Mouse (Mus musculus) liver, embryonic 14 days (tissue): ENCODE measurements around the gene Olfr734. TPM values are rescaled to one million over a fixed set of nuclear protein-coding genes. Genes with fewer than 3 reads are reported as not detected.

ENCODE experiments used
- polyA plus RNA-seq: library from polyadenylated mRNA; depleted of rRNA; stranded (reverse); fragments of >200 nt; gene quantifications from 2 replicates; pipeline ENCODE4 v1.2.3, GENCODE M21; 2012; rRNA removed

The Olfr734 gene
- polyA plus RNA-seq: not detected in 2 replicates

DNA sequence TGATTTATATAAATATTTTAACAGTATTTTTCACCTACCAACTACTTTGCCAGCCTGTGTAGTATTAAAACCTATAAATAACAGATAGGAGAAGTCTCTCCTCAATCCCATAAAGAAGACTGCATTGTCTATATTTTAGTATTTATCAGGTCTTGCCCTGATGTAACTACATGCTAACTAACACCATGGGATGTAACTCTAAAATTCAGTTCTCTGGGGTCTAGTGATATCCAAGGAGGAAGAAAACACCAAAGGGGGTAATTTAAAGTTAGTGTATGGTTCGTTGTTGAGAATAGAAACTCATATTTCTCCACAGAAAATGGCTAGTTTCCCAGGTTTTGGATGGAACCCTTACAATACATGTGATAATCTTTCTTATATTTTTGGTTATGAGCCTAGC lies at the start of gene Olfr734:
Gene Olfr734, minus strand, starts transcription at position 101 of the 400 bp plus-strand sequence.

DNA sequence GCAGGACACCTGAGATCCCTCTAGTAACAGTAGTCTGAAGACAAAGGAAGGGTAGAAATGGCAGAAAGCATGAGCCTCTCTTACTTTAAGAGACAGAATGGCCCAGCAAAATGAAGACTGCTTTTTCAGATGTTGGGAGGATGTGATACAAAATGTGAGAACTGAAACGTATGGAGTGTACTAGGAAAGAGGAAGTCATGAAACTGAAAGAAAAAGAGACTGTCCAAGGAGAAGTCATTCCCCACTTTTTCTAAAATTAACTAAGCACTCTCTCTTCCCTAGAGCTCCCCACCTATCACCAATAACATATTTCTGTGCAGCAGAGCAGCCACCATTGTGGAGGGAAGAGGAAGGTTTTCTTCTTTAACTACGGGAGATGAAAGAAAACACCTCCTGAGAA lies 31.0 kb upstream of the Olfr734 start, which contains the start of gene Tlr11:
Gene Tlr11, plus strand, starts transcription at position 322 of the 400 bp plus-strand sequence.

DNA sequence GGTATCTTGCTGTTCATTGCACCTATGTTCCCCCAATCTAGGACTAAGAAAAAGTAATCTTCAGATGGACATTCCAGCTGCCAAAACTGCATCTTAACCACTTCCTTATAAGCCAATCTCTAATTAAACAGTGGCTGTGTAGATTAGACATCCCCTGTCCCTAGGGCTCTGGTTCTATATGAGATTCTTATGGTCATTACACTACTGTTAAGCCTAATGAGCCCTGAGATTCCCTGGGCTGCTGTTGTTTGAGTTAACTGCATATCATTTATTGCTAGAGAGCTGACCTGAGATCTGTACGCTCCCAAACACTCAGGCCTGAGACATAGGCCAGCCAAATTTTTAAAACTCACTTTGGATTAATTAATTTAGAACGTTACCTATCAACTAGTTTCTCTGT lies 22.2 kb upstream of the Olfr734 start, which contains the start of gene Olfr735:
Gene Olfr735, minus strand, starts transcription at position 77 of the 400 bp plus-strand sequence.

DNA sequence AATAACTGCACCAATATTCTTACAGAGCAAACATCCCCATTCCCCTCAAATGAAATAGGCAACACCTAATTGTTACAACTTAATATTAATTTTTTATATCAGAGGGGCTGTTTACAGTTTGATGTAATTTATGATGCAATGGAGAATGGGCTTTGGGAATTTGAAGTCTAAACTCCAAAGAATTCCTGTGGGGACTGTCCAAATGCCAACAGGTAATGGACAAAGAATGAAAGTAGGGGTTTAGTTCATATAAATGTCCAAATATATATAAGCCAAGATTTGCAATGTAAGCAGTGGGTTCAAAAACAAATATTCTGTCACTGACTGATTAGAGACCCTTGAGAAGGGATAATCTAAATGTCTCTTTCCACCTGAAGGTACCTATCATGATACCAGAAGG lies 25.1 kb downstream of the Olfr734 start, which contains the start of gene Olfr733:
Gene Olfr733, minus strand, starts transcription at position 101 of the 400 bp plus-strand sequence.

GRCm38 (mm10) chr14:50284106-50284505 lies 42.5 kb downstream of the Olfr734 start, which contains the start of gene Olfr732:
Gene Olfr732, minus strand, starts transcription at chr14:50284206.

Other genes with a start within 250 kb of the Olfr734 start
- gene Olfr726, start 235.8 kb downstream of the Olfr734 start, polyA plus RNA-seq: not detected in 2 replicates
- gene Olfr727, start 203.6 kb downstream of the Olfr734 start, polyA plus RNA-seq: not detected in 2 replicates
- not detected in 2 replicates for gene Olfr728, start 184.1 kb downstream of the Olfr734 start, polyA plus RNA-seq
- gene Olfr729, start 173.9 kb downstream of the Olfr734 start, polyA plus RNA-seq: not detected in 2 replicates
- gene Olfr730, start 138.6 kb downstream of the Olfr734 start, polyA plus RNA-seq: not detected in 2 replicates
- gene Olfr731, start 84.9 kb downstream of the Olfr734 start, polyA plus RNA-seq: not detected in 2 replicates
- not detected in 2 replicates for gene Olfr732, start 42.6 kb downstream of the Olfr734 start, polyA plus RNA-seq
- gene Olfr733, start 25.2 kb downstream of the Olfr734 start, polyA plus RNA-seq: not detected in 2 replicates
- not detected in 2 replicates for gene Olfr735, start 22.1 kb upstream of the Olfr734 start, polyA plus RNA-seq
- gene Tlr11, start 31.2 kb upstream of the Olfr734 start, polyA plus RNA-seq: 0.05 and 0.07 TPM in 2 replicates
- not detected in 2 replicates for gene Olfr736, start 54.4 kb upstream of the Olfr734 start, polyA plus RNA-seq
- gene Olfr738, start 80.8 kb upstream of the Olfr734 start, polyA plus RNA-seq: not detected in 2 replicates
- not detected in 2 replicates for gene Olfr739, start 91.9 kb upstream of the Olfr734 start, polyA plus RNA-seq
- not detected in 2 replicates for gene Olfr740, start 118.8 kb upstream of the Olfr734 start, polyA plus RNA-seq
- not detected in 2 replicates for gene Olfr741, start 146.0 kb upstream of the Olfr734 start, polyA plus RNA-seq
- not detected in 2 replicates for gene Olfr742, start 176.8 kb upstream of the Olfr734 start, polyA plus RNA-seq
- gene Olfr743, start 195.1 kb upstream of the Olfr734 start, polyA plus RNA-seq: not detected in 2 replicates